Mouse (Mus musculus): ENCODE data around the gene 1700001P01Rik. TPM values are rescaled to one million over a fixed set of nuclear protein-coding genes. Genes with fewer than 3 reads are reported as not detected.
A peak's percentile ranks its signal among the peaks of the same experiment; 100 is the strongest.

Gene 1700001P01Rik
- total and polyA plus RNA-seq, 2 experiments from 2014 or later = 0.27 TPM; not detected in 1

- peak overlapping the region; percentile 94 for H3K9ac ChIP-seq
- 2% methylated on average over 11 of the region's 11 CpGs for WGBS
- no peaks in the 10 kb centered on the region for H3K27me3 ChIP-seq (ENCODE audit: insufficient read depth, low read length)
- peak overlapping the region; percentile 83 for H3K4me3 ChIP-seq (ENCODE audit: low read depth, low read length)
- peaks cover 8% of the 10 kb centered on the region; the same call in 1 of the 2 replicates for H3K4me1 ChIP-seq (ENCODE audit: insufficient read depth)
- ATAC-seq (no peak), DNase-seq (no peak)
- TF ChIP-seq CTCF (IDR thresholded peaks at IDR 0.05; ENCODE audit: low read depth) = no peak
- no peaks in the 10 kb centered on the region for H3K9me3 ChIP-seq (ENCODE audit: low read length)
- H3K36me3 ChIP-seq (ENCODE audit: insufficient read depth) = peaks cover 41% of the 10 kb centered on the region
- peak overlapping the region; percentile 74 for H3K4me2 ChIP-seq (ENCODE audit: low read depth)
- peak overlapping the region; percentile 95; the same call in 1 of the 2 replicates for H3K27ac ChIP-seq (ENCODE audit: low read depth, low read length)
These were observed 5.7 kb upstream of the 1700001P01Rik start for GRCm38 (mm10) chr11:97781478-97781831.

GRCm38 (mm10) chr11:97779968-97780701 lies 4.4 kb upstream of the 1700001P01Rik start:
- H3K36me3 ChIP-seq (ENCODE audit: insufficient read depth) = peaks cover 47% of the 10 kb centered on the region
- no peaks in the 10 kb centered on the region for H3K27me3 ChIP-seq (ENCODE audit: insufficient read depth, low read length)
- WGBS = 84% methylated on average over 2 of the region's 2 CpGs
- H3K9me3 ChIP-seq (ENCODE audit: low read length) = no peaks in the 10 kb centered on the region
- no peak overlapping the region; the same call in 1 of the 2 replicates for H3K27ac ChIP-seq (ENCODE audit: low read depth, low read length)
- H3K4me3 ChIP-seq (ENCODE audit: low read depth, low read length) = no peak overlapping the region
- peaks cover 8% of the 10 kb centered on the region; the same call in 1 of the 2 replicates for H3K4me1 ChIP-seq (ENCODE audit: insufficient read depth)
- no peak overlapping the region for H3K9ac ChIP-seq
- TF ChIP-seq CTCF (IDR thresholded peaks at IDR 0.05; ENCODE audit: low read depth) = no peak
- H3K4me2 ChIP-seq (ENCODE audit: low read depth) = peak overlapping the region; percentile 74
- ATAC-seq (no peak), DNase-seq (no peak)

- 98% methylated on average over 1 of the region's 1 CpGs for WGBS
- peaks cover 8% of the 10 kb centered on the region; the same call in 1 of the 2 replicates for H3K4me1 ChIP-seq (ENCODE audit: insufficient read depth)
- no peak for TF ChIP-seq CTCF (IDR thresholded peaks at IDR 0.05; ENCODE audit: low read depth)
- no peak overlapping the region for H3K9ac ChIP-seq
- H3K27me3 ChIP-seq (ENCODE audit: insufficient read depth, low read length) = no peaks in the 10 kb centered on the region
- H3K4me2 ChIP-seq (ENCODE audit: low read depth) = no peak overlapping the region
- peaks cover 47% of the 10 kb centered on the region for H3K36me3 ChIP-seq (ENCODE audit: insufficient read depth)
- H3K4me3 ChIP-seq (ENCODE audit: low read depth, low read length) = no peak overlapping the region
- H3K9me3 ChIP-seq (ENCODE audit: low read length) = no peaks in the 10 kb centered on the region
- ATAC-seq (no peak), DNase-seq (no peak)
- H3K27ac ChIP-seq (ENCODE audit: low read depth, low read length) = no peak overlapping the region
These were observed 3.2 kb upstream of the 1700001P01Rik start for GRCm38 (mm10) chr11:97778918-97779317.

GRCm38 (mm10) chr11:97777129-97777529 lies 1.4 kb upstream of the 1700001P01Rik start:
- WGBS = 45% methylated on average over 2 of the region's 2 CpGs
- peaks cover 47% of the 10 kb centered on the region for H3K36me3 ChIP-seq (ENCODE audit: insufficient read depth)
- peak; percentile 37 for DNase-seq

GRCm38 (mm10) chr11:97776497-97777128 lies 895 bp upstream of the 1700001P01Rik start:
- Histone ChIP-seq H3K4me1 (ENCODE audit: insufficient read depth) (peaks cover 8% of the 10 kb centered on the region; the same call in 1 of the 2 replicates), H3K27ac (ENCODE audit: low read depth, low read length) (no peak overlapping the region), H3K9ac (no peak overlapping the region), H3K36me3 (ENCODE audit: insufficient read depth) (peaks cover 47% of the 10 kb centered on the region), H3K4me2 (ENCODE audit: low read depth) (no peak overlapping the region), H3K27me3 (ENCODE audit: insufficient read depth, low read length) (no peaks in the 10 kb centered on the region), H3K4me3 (ENCODE audit: low read depth, low read length) (no peak overlapping the region), H3K9me3 (ENCODE audit: low read length) (no peaks in the 10 kb centered on the region)
- no peak for TF ChIP-seq CTCF (IDR thresholded peaks at IDR 0.05; ENCODE audit: low read depth)
- ATAC-seq (no peak), DNase-seq (no peak)
- 51% methylated on average over 5 of the region's 5 CpGs for WGBS

More at GRCm38 (mm10) chr11:97777129-97777529, 1.4 kb upstream of the 1700001P01Rik start:
- peak; percentile 45 for ATAC-seq
- H3K27me3 ChIP-seq (ENCODE audit: insufficient read depth, low read length) = no peaks in the 10 kb centered on the region
- H3K4me1 ChIP-seq (ENCODE audit: insufficient read depth) = peaks cover 8% of the 10 kb centered on the region; the same call in 1 of the 2 replicates
- no peak overlapping the region for H3K4me2 ChIP-seq (ENCODE audit: low read depth)
- peak; percentile 53 for TF ChIP-seq CTCF (IDR thresholded peaks at IDR 0.05; ENCODE audit: low read depth)
- no peaks in the 10 kb centered on the region for H3K9me3 ChIP-seq (ENCODE audit: low read length)
- no peak overlapping the region for H3K9ac ChIP-seq
- H3K27ac ChIP-seq (ENCODE audit: low read depth, low read length) = no peak overlapping the region
- no peak overlapping the region for H3K4me3 ChIP-seq (ENCODE audit: low read depth, low read length)

- H3K27me3 ChIP-seq (ENCODE audit: insufficient read depth, low read length) = no peaks in the 10 kb centered on the region
- ATAC-seq (no peak), DNase-seq (no peak)
- peaks cover 39% of the 10 kb centered on the region for H3K36me3 ChIP-seq (ENCODE audit: insufficient read depth)
- no peak overlapping the region for H3K9ac ChIP-seq
- no peak overlapping the region for H3K4me3 ChIP-seq (ENCODE audit: low read depth, low read length)
- no peaks in the 10 kb centered on the region for H3K4me1 ChIP-seq (ENCODE audit: insufficient read depth)
- no peak overlapping the region for H3K4me2 ChIP-seq (ENCODE audit: low read depth)
- H3K27ac ChIP-seq (ENCODE audit: low read depth, low read length) = no peak overlapping the region
- no peaks in the 10 kb centered on the region for H3K9me3 ChIP-seq (ENCODE audit: low read length)
- TF ChIP-seq CTCF (IDR thresholded peaks at IDR 0.05; ENCODE audit: low read depth) = no peak
- WGBS = 72% methylated on average over 13 of the region's 13 CpGs
These were observed 532 bp downstream of the 1700001P01Rik start for GRCm38 (mm10) chr11:97775186-97775585.

GRCm38 (mm10) chr11:97771410-97771809 lies 4.3 kb downstream of the 1700001P01Rik start:
- Histone ChIP-seq H3K36me3 (ENCODE audit: insufficient read depth) (0 out of 2 replicates have a peak, but pooled peaks cover 6% of the 10 kb centered on the region), H3K27ac (ENCODE audit: low read depth, low read length) (no peak overlapping the region), H3K4me3 (ENCODE audit: low read depth, low read length) (no peak overlapping the region), H3K9ac (no peak overlapping the region), H3K9me3 (ENCODE audit: low read length) (no peaks in the 10 kb centered on the region), H3K4me2 (ENCODE audit: low read depth) (no peak overlapping the region), H3K27me3 (ENCODE audit: insufficient read depth, low read length) (no peaks in the 10 kb centered on the region), H3K4me1 (ENCODE audit: insufficient read depth) (no peaks in the 10 kb centered on the region)
- WGBS = 84% methylated on average over 14 of the region's 14 CpGs
- DNase-seq = no peak
- no peak for ATAC-seq
- no peak for TF ChIP-seq CTCF (IDR thresholded peaks at IDR 0.05; ENCODE audit: low read depth)
